Mouse (Mus musculus) lung, adult 2 months (tissue): ENCODE results near the gene Dapk3. TPM values are rescaled to one million over a fixed set of nuclear protein-coding genes. Genes with fewer than 3 reads are reported as not detected.

Experiments
- DNase-seq: peaks from one replicate; pipeline ENCODE4 v3.0.0; 2022
- H3K4me1 ChIP-seq: fragments of 200-500 bp; 2 replicates; pipeline ENCODE4 v1.6.1; 2011; ENCODE audit warnings: low read length; ENCODE audit not compliant: control insufficient read depth, insufficient read depth
- H3K4me3 ChIP-seq: fragments of 200-500 bp; replicated peaks from 2 replicates; pipeline ENCODE3; 2011; ENCODE audit warnings: low read depth, mild to moderate bottlenecking, control low read depth, low read length; ENCODE audit errors: extremely low read depth
- CTCF ChIP-seq: fragments of 200-500 bp; IDR thresholded peaks from 2 replicates; pipeline ENCODE4 v1.5.1; 2011; ENCODE audit warnings: mild to moderate bottlenecking, low read length, control low read depth; ENCODE audit not compliant: insufficient read depth
- POLR2A ChIP-seq: fragments of 200-500 bp; IDR thresholded peaks from 2 replicates; pipeline ENCODE4 v1.6.1; 2011; ENCODE audit warnings: low read depth, mild to moderate bottlenecking, control low read depth, low read length, borderline replicate concordance; ENCODE audit errors: extremely low read depth
- WGBS: fragments of 180-500 bp; shearing (Covaris S2); methylation state at CpG from one replicate; pipeline ENCODE4 v1.1.7; 2018; 5-methylcytosine and 5-hydroxymethylcytosine counted together
- polyA plus RNA-seq: library from polyadenylated mRNA; depleted of rRNA; stranded (reverse); fragments of >200 nt; gene quantifications from 2 replicates; pipeline ENCODE4 v1.2.3, GENCODE M21; 2012

Gene Dapk3
- polyA plus RNA-seq, 1 experiment, result 70.4 TPM

DNA sequence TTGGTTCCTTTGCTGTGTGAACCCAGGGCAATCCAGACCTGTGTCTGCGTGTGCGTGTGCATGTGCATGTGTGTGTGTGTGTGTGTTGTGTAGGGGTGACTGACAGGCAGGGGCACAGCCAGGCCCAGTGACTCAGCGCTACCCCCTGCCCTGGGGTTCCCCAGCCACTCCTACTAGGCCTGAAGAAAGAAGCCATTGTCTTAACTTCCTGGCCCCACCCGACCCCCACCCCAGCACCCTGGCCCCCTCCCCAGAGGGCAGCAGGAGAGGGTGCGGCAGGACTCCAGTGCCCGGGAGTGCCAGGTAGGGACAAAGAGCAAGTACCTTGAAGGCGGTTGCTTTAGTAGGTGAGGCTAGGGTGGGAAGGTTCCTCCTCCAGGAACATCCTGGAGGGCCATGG lies 37.0 kb upstream of the Dapk3 start:
- no peak for DNase-seq
- 47% methylated on average over 7 of the region's 7 CpGs for WGBS
- Histone ChIP-seq H3K4me1 (peaks cover 22% of the 10 kb centered on the region), H3K4me3 (no peak overlapping the region)
- TF ChIP-seq POLR2A, result no peak
- no peak for TF ChIP-seq CTCF

DNA sequence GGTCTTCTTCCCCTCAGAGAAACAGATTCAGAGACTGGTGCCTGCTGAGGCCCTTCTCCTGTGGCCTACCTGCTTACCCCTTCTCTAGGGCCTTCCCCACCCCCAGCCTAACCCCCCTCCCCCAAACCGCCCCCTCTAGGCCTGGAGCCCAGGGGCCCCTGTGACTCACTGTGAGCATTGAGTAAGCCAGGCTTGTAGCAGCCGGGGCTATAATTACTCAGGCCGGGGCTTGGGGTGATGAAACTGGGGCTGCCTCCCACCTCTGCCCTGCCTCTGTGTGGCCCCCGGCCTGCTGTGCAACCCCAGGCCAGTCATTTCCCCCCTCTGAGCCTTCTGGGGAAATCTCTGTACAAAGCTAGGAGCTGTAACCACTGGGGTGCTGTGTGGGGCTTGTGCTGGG lies 36.5 kb upstream of the Dapk3 start:
- H3K4me1 ChIP-seq, result peaks cover 21% of the 10 kb centered on the region
- DNase-seq, result no peak
- no peak overlapping the region for H3K4me3 ChIP-seq
- 70% methylated on average over 4 of the region's 4 CpGs for WGBS
- TF ChIP-seq POLR2A, result no peak
- TF ChIP-seq CTCF, result no peak

DNA sequence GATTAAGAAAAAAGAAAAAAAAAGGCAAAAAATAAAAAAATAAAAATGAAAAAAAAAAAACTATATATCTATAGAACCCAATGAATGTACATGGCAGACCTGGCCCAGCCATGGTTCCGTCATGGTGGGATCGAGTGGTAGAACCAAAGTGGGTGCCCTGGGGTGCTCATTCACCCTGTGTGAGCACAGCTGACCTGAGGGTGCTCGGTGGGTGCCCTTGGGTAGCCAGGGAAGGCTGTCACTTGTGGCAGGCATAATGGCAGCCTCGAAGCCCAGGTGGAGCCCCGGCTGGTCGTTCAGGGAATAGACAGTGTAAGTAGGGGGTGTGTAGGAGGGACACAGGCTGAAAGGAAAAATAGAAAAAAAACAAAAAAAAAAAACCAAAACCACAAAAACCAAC lies 31.5 kb upstream of the Dapk3 start:
- TF ChIP-seq CTCF (no peak), POLR2A (no peak)
- DNase-seq, result no peak
- 65% methylated on average over 6 of the region's 6 CpGs for WGBS
- Histone ChIP-seq H3K4me3 (no peak overlapping the region), H3K4me1 (peaks cover 2% of the 10 kb centered on the region; the same call in 1 of the 2 replicates)

DNA sequence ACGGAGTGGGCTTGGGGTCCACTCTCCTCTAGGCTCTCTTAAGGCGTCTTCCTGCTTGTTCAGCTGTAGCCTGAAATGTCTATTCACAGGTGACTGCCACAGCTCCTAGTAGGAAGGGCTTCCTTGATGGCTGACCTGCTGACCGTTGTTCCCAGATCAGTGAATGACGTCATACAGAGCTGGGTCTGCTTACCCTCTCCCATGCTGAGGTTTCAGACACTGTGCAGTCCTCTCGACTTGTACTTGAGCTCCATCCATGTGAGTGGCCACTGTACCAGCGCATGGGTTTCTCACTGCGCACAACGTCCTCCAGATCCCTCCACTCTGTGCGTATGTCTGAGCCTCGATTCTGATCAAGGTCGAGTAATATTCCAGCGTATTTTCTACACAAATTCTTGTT lies 30.2 kb upstream of the Dapk3 start:
- TF ChIP-seq POLR2A, result no peak
- no peak for TF ChIP-seq CTCF
- Histone ChIP-seq H3K4me1 (no peaks in the 10 kb centered on the region), H3K4me3 (no peak overlapping the region)
- DNase-seq, result no peak
- WGBS, result 61% methylated on average over 12 of the region's 12 CpGs

DNA sequence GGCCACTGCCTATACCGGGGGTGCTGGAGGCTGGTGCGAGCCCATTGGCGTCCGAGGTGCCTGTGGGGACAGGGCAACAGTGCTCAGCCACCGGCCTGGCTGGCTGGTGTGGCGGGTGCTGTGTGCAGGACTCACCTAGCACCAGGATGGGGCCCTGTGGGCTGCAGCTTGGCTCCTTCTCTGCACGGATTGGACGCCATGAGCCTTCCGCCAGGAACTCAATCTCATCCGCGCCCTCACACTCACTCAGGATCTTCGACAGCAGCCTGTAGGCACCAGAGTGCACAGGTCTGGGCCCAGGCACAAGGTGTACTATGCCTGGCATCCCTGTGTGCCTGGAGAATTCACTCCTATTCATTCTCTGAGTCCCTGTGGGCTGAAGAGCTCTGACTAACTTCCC lies 28.5 kb upstream of the Dapk3 start:
- no peak for TF ChIP-seq CTCF
- no peak for TF ChIP-seq POLR2A
- H3K4me3 ChIP-seq, result no peak overlapping the region
- DNase-seq, result no peak
- 90% methylated on average over 12 of the region's 12 CpGs for WGBS
- no peaks in the 10 kb centered on the region for H3K4me1 ChIP-seq

DNA sequence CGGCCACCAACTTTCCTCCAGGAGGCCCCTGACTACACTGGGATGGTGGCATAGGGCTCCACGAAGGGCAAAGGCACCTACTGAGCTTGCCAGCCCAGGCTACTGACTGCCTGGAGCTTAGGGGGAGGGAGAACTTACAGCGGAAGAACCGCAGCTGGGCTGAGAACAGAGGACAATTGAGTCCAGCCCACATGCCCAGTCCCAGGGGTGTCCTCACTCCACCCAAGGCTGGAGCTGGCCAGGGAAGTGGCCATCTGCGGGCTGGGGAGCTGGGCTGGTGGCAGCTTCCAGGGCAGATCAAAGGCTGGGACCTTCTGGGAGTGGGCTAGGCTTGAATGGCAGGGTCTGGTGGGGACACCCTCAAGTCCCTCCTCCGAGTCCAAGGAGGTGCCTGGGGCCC lies 28.1 kb upstream of the Dapk3 start:
- Histone ChIP-seq H3K4me1 (no peaks in the 10 kb centered on the region), H3K4me3 (no peak overlapping the region)
- no peak for TF ChIP-seq CTCF
- no peak for TF ChIP-seq POLR2A
- 76% methylated on average over 6 of the region's 6 CpGs for WGBS
- no peak for DNase-seq

DNA sequence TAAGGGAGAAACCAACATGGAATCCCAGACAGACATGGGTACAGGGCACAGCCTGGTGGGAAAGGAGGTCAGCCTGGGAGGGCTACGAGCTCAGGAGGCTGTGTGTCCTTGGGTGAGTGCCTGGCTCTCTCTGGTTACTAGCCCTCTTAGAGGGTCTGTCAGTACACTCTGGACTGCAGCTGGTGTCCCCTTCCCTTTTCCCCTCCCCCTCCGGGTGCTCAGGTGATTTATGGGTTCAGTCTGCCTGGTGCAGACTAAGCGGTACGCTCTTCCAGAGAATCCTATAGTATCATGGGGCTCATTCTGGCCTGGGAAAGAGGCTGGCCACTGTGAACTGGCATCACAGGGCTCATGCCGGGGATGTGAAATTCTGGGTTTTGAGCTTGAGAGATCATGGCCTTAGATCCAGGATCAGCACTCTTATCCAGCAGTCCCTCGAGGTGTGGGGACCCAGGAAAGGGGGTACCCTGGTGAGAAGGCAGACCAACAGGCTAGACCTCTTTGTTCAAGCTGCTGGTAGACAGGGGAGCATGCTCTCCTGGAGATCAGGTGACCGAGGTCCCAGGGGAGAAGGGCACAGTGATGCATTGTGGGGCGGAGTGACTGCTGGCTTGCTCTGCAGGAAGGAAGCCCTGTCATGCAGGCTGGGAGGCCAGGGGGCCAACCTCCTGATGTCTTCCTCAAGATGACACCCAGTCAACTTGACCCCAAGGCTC lies 21.0 kb upstream of the Dapk3 start:
- DNase-seq, result no peak
- WGBS, result 72% methylated on average over 8 of the region's 8 CpGs
- Histone ChIP-seq H3K4me1 (peaks cover 11% of the 10 kb centered on the region), H3K4me3 (no peak overlapping the region)
- TF ChIP-seq CTCF (no peak), POLR2A (no peak)

DNA sequence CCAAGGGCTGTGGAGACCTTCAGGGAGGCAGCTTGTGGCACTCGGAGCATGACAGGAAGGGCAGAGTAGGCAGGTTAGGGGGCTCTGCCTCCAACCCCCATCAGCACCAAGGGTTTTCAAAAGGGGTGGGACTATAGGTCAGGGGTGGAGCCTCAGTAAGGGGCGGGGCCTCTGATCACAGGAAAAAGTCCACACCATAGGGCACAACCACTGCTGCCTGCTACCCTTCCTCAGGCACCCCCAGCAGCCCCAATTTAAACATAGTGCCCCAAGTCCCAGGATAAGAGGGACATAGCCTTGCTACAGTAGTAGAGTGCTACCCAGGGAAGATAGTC lies 20.5 kb upstream of the Dapk3 start:
- no peak for DNase-seq
- no peak overlapping the region for H3K4me3 ChIP-seq
- WGBS, result 66% methylated on average over 2 of the region's 2 CpGs
- peaks cover 14% of the 10 kb centered on the region for H3K4me1 ChIP-seq
- no peak for TF ChIP-seq CTCF
- no peak for TF ChIP-seq POLR2A

DNA sequence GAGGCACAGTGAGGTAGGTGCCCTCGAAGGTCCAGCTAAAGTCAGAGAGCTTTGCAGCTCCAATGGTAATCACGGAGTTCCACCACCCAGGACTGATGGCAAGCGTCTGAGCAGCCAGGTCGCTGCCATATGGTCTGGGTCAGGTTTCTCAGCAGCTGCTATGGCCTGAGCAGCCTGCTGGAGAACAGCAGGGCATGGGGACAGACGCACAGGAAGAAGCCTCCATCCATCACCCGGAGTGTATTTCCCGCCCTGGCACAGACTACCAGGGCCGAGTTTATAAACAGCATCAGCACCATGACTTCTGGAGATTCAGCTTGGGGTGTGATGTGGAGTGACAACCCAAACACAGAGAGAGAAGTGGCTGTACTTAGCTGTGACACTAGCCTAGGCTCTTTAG lies 17.7 kb upstream of the Dapk3 start:
- 54% methylated on average over 8 of the region's 8 CpGs for WGBS

More for the DNA sequence above, 17.7 kb upstream of the Dapk3 start:
- no peak for DNase-seq
- H3K4me3 ChIP-seq, result no peak overlapping the region
- no peak for TF ChIP-seq POLR2A
- no peak for TF ChIP-seq CTCF
- H3K4me1 ChIP-seq, result peaks cover 14% of the 10 kb centered on the region
